Mouse (Mus musculus) left cerebral cortex, adult 6 months (tissue): Measurements from ENCODE around the gene Gm6367. TPM values are rescaled to one million over a fixed set of nuclear protein-coding genes. Genes with fewer than 3 reads are reported as not detected.

Source experiments
- long read RNA-seq, 2 experiments: library from polyadenylated mRNA; unstranded; transcript quantifications; one replicate each; pipeline ENCODE4 v2.0.0; 2019 to 2020
- polyA plus RNA-seq: library from polyadenylated mRNA; unstranded; fragments of <200 nt; fragmentation: Nextera tagmentation; gene quantifications from 2 replicates; pipeline ENCODE4 v1.2.3, GENCODE M21; 2021

Gene Gm6367
- polyA plus RNA-seq = not detected in 2 replicates
- long read RNA-seq, experiment 1 = 0 reads
- long read RNA-seq, experiment 2 = 0 reads

GRCm38 (mm10) chr5:94988326-94988725 lies at the start of gene Gm6367:
Gm6367 (plus strand) TSS chr5:94988626.

Other genes starting within 250 kb of the Gm6367 start
- gene Gm3183, start 123.2 kb upstream of the Gm6367 start, polyA plus RNA-seq = not detected in 2 replicates
- gene Gm7942, start 118.3 kb downstream of the Gm6367 start, polyA plus RNA-seq = not detected in 2 replicates
- not detected in 2 replicates for gene Gm16513, start 194.0 kb downstream of the Gm6367 start, polyA plus RNA-seq